ENCODE assay signal across 24 mouse cellular contexts in the genomic region with DNA sequence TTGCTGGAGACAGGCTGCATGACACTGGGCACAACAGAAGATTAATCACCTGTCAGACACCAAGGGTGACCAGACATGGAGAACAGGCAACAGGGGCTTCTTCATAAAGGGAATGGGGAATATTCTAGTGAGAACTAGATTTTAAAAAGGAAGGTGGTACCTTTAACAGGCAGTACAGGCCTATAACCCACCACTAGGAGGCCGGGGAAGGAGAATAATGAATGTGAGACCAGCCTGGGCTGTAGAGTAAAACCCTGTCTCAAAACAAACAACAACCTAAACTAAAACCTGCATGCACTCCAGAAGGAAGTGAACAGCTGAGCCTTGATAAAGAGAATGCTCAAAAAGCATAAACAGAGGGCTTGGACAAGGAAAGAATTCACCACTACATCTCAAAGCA.
A peak's percentile ranks its signal among the peaks of the same experiment; 100 is the strongest.
DNase-seq lines count a peak whose midpoint lies in the region; ATAC-seq and TF ChIP-seq lines count a peak whose summit lies in the region.
"Had no signal": no experiment of that assay in that cellular context is flagged by ENCODE, and none has a peak within 500 bp of the region (broad histone marks: within the 10 kb centered on the region; RNA-seq: fewer than 3 reads in every experiment).

No protein-coding gene starts in this region.

- 47% methylated on average over 1 of the region's 1 CpGs for WGBS in intestine, postnatal 0 days
- 52% methylated on average over 1 of the region's 1 CpGs for WGBS in intestine, embryonic 15.5 days
- WGBS in midbrain, embryonic 14.5 days = 62% methylated on average over 1 of the region's 1 CpGs
- WGBS in midbrain, embryonic 10.5 days = 59% methylated on average over 1 of the region's 1 CpGs

- TF ChIP-seq CTCF in intestine, postnatal 0 days (IDR thresholded peaks at IDR 0.05; ENCODE audit: low read depth) = peak; percentile 45
- peak; percentile 27; the same call in 1 of the 2 replicates for TF ChIP-seq CTCF in brain, embryonic 14.5 days (IDR thresholded peaks at IDR 0.05; ENCODE audit: borderline replicate concordance, extremely low read depth, insufficient read depth, insufficient read length)

- H3K9me3 ChIP-seq in intestine, postnatal 0 days (ENCODE audit: control insufficient read depth) = no peaks in the 10 kb centered on the region
- no peaks in the 10 kb centered on the region for H3K9me3 ChIP-seq in intestine, embryonic 15.5 days
- H3K9me3 ChIP-seq in midbrain, embryonic 14.5 days (ENCODE audit: control insufficient read depth, low read length) = no peaks in the 10 kb centered on the region
- no peaks in the 10 kb centered on the region for H3K9me3 ChIP-seq in midbrain, embryonic 10.5 days (replicated peaks)
- H3K9me3 ChIP-seq: embryonic facial prominence, embryonic 15.5 days; forebrain, embryonic 15.5 days; hindbrain, embryonic 12.5 days; limb, embryonic 15.5 days; liver, embryonic 15.5 days; megakaryocyte, embryonic 14.5 days had no signal

- no peak for TF ChIP-seq POLR2A in brain, embryonic 14.5 days (IDR thresholded peaks at IDR 0.05; ENCODE audit: borderline replicate concordance, extremely low read depth, insufficient read depth, insufficient read length, poor library complexity, severe bottlenecking)

- H3K27me3 ChIP-seq in intestine, postnatal 0 days (replicated peaks; ENCODE audit: control insufficient read depth, insufficient read depth, low read length) = no peaks in the 10 kb centered on the region
- H3K27me3 ChIP-seq in intestine, embryonic 15.5 days (replicated peaks) = no peaks in the 10 kb centered on the region
- no peaks in the 10 kb centered on the region for H3K27me3 ChIP-seq in midbrain, embryonic 14.5 days (ENCODE audit: control insufficient read depth, insufficient read depth, low read length)
- no peaks in the 10 kb centered on the region for H3K27me3 ChIP-seq in midbrain, embryonic 10.5 days (ENCODE audit: low read depth, poor library complexity, severe bottlenecking)
- H3K27me3 ChIP-seq: embryonic facial prominence, embryonic 15.5 days; forebrain, embryonic 15.5 days; hindbrain, embryonic 12.5 days; limb, embryonic 15.5 days; liver, embryonic 15.5 days; megakaryocyte, embryonic 14.5 days had no signal

- no peaks in the 10 kb centered on the region for H3K36me3 ChIP-seq in intestine, postnatal 0 days (ENCODE audit: control insufficient read depth, insufficient read depth)
- no peaks in the 10 kb centered on the region for H3K36me3 ChIP-seq in intestine, embryonic 15.5 days
- H3K36me3 ChIP-seq in midbrain, embryonic 14.5 days (ENCODE audit: control insufficient read depth, insufficient read depth, low read length) = no peaks in the 10 kb centered on the region
- no peaks in the 10 kb centered on the region for H3K36me3 ChIP-seq in midbrain, embryonic 10.5 days
- H3K36me3 ChIP-seq: embryonic facial prominence, embryonic 15.5 days; forebrain, embryonic 15.5 days; hindbrain, embryonic 12.5 days; limb, embryonic 15.5 days; liver, embryonic 15.5 days had no signal

- H3K4me3 ChIP-seq in intestine, postnatal 0 days (ENCODE audit: low read depth, low read length) = no peak overlapping the region
- H3K4me3 ChIP-seq in intestine, embryonic 15.5 days (replicated peaks) = no peak overlapping the region
- no peak overlapping the region for H3K4me3 ChIP-seq in midbrain, embryonic 14.5 days (replicated peaks; ENCODE audit: low read depth, low read length)
- no peak overlapping the region for H3K4me3 ChIP-seq in midbrain, embryonic 10.5 days
- H3K4me3 ChIP-seq: embryonic facial prominence, embryonic 15.5 days; forebrain, embryonic 15.5 days; hindbrain, embryonic 12.5 days; limb, embryonic 15.5 days; liver, embryonic 15.5 days; megakaryocyte, embryonic 14.5 days had no signal

- no peak overlapping the region for H3K27ac ChIP-seq in intestine, postnatal 0 days (ENCODE audit: low read depth, low read length)
- no peak overlapping the region for H3K27ac ChIP-seq in intestine, embryonic 15.5 days
- H3K27ac ChIP-seq in midbrain, embryonic 14.5 days (replicated peaks; ENCODE audit: low read depth, low read length) = no peak overlapping the region
- no peak overlapping the region for H3K27ac ChIP-seq in midbrain, embryonic 10.5 days (replicated peaks)
- H3K27ac ChIP-seq: embryonic facial prominence, embryonic 15.5 days; forebrain, embryonic 15.5 days; hindbrain, embryonic 12.5 days; limb, embryonic 15.5 days; liver, embryonic 15.5 days had no signal

- no peak overlapping the region for H3K4me2 ChIP-seq in intestine, postnatal 0 days (replicated peaks; ENCODE audit: low read depth)
- H3K4me2 ChIP-seq in intestine, embryonic 15.5 days (replicated peaks) = no peak overlapping the region
- H3K4me2 ChIP-seq in midbrain, embryonic 14.5 days (ENCODE audit: low read length) = no peak overlapping the region
- H3K4me2 ChIP-seq: embryonic facial prominence, embryonic 15.5 days; forebrain, embryonic 15.5 days; heart, embryonic 11.5 days; hindbrain, embryonic 12.5 days; limb, embryonic 15.5 days; liver, embryonic 15.5 days had no signal

- no peak overlapping the region for H3K9ac ChIP-seq in intestine, postnatal 0 days (ENCODE audit: low read depth, low read length)
- no peak overlapping the region for H3K9ac ChIP-seq in intestine, embryonic 15.5 days
- H3K9ac ChIP-seq in midbrain, embryonic 14.5 days (replicated peaks; ENCODE audit: low read length) = no peak overlapping the region
- H3K9ac ChIP-seq: embryonic facial prominence, embryonic 15.5 days; forebrain, embryonic 15.5 days; hindbrain, embryonic 12.5 days; limb, embryonic 15.5 days; liver, embryonic 15.5 days had no signal

- H3K4me1 ChIP-seq in intestine, postnatal 0 days (replicated peaks; ENCODE audit: control insufficient read depth, insufficient read depth, low read length) = no peaks in the 10 kb centered on the region
- no peaks in the 10 kb centered on the region for H3K4me1 ChIP-seq in intestine, embryonic 15.5 days (replicated peaks)
- no peaks in the 10 kb centered on the region for H3K4me1 ChIP-seq in midbrain, embryonic 14.5 days (ENCODE audit: control insufficient read depth, insufficient read depth, low read length)
- H3K4me1 ChIP-seq in midbrain, embryonic 10.5 days = peaks cover 26% of the 10 kb centered on the region
- H3K4me1 ChIP-seq: embryonic facial prominence, embryonic 15.5 days; limb, embryonic 15.5 days; liver, embryonic 15.5 days had no signal

- peak; percentile 37 for DNase-seq in midbrain, embryonic 14.5 days
- DNase-seq in midbrain, embryonic 10.5 days (ENCODE audit: low spot score) = no peak
- DNase-seq in brain, embryonic 14.5 days (ENCODE audit: low read depth) = no peak
- DNase-seq in cerebellum, adult 8-10 months = no peak
- DNase-seq in spleen, postnatal 4 days (ENCODE audit: low spot score in 2 of 2) = no peak
- DNase-seq: adrenal gland, postnatal 36 days; cerebellum, adult 11 months; embryo, embryonic 11 days; gastrocnemius, postnatal 10 days; kidney, adult 9 months; kidney, postnatal 25 days; lung, postnatal 14 days; thymus, postnatal 25 days had no signal

- no peak for ATAC-seq in intestine, postnatal 0 days
- ATAC-seq in intestine, embryonic 15.5 days = no peak
- ATAC-seq in midbrain, embryonic 14.5 days (ENCODE audit: low FRiP score, low TSS enrichment) = no peak
- ATAC-seq: forebrain, embryonic 15.5 days; inflammation-experienced regulatory T-cells, adult 6 months; midbrain, embryonic 16.5 days had no signal
